8 mouse cellular contexts compared by ENCODE assay signal in the genomic region with DNA sequence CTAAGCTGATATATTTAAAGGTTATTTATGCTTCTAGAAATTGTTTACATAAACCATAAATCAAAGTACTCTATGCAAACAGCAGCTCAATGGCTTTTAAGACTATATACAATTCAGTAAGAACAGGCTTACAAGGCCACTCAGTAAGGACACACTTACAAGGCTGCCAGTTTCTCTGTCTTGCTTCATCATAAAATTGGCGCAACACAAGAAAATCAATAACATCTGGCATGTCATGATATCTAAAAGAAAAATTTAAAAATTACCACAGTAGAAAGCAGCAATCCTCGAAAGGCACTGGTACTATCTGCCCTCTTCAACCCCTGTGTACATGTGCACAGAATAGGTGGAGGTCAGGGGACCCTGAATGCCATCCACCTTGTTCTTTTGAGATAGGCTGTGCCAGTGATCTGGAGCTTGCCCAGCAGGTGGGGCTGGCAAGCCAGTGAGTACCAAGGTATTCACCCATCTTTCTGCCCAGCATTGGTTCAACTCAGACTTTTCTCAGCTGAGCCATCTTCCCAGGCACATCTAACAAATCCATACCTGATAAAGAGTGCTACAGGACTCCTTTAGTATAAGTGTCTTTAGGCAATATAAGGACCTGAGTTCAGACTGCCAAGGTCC. TPM values are rescaled to one million over a fixed set of nuclear protein-coding genes. Genes with fewer than 3 reads are reported as not detected.
A peak's percentile ranks its signal among the peaks of the same experiment; 100 is the strongest.
DNase-seq lines count a peak whose midpoint lies in the region; ATAC-seq and TF ChIP-seq lines count a peak whose summit lies in the region.

No protein-coding gene starts in this region.

- H3K27me3 ChIP-seq in midbrain, embryonic 14.5 days (ENCODE audit: control insufficient read depth, insufficient read depth, low read length), result no peaks in the 10 kb centered on the region
- H3K27me3 ChIP-seq in midbrain, embryonic 13.5 days, result no peaks in the 10 kb centered on the region
- H3K27me3 ChIP-seq in liver, postnatal 0 days (ENCODE audit: insufficient read depth, low read length), result no peaks in the 10 kb centered on the region

- no peak overlapping the region for H3K4me2 ChIP-seq in midbrain, embryonic 14.5 days (ENCODE audit: low read length)
- H3K4me2 ChIP-seq in midbrain, embryonic 13.5 days (replicated peaks), result no peak overlapping the region
- H3K4me2 ChIP-seq in liver, postnatal 0 days (ENCODE audit: low read depth, low read length), result no peak overlapping the region

- over 99% methylated on average over 2 of the region's 2 CpGs for WGBS in midbrain, embryonic 14.5 days
- WGBS in midbrain, embryonic 13.5 days, result 97% methylated on average over 2 of the region's 2 CpGs
- 73% methylated on average over 2 of the region's 2 CpGs for WGBS in liver, postnatal 0 days (ENCODE audit: insufficient replicate concordance)

- peak; percentile 54 for TF ChIP-seq CTCF in liver, postnatal 0 days (IDR thresholded peaks at IDR 0.05; ENCODE audit: low read depth)

- H3K9ac ChIP-seq in midbrain, embryonic 14.5 days (replicated peaks; ENCODE audit: low read length), result no peak overlapping the region
- H3K9ac ChIP-seq in midbrain, embryonic 13.5 days (replicated peaks), result no peak overlapping the region
- no peak overlapping the region for H3K9ac ChIP-seq in liver, postnatal 0 days (replicated peaks)

- H3K36me3 ChIP-seq in midbrain, embryonic 14.5 days (ENCODE audit: control insufficient read depth, insufficient read depth, low read length), result peaks cover 99% of the 10 kb centered on the region
- H3K36me3 ChIP-seq in midbrain, embryonic 13.5 days, result peaks cover 95% of the 10 kb centered on the region
- H3K36me3 ChIP-seq in liver, postnatal 0 days (replicated peaks; ENCODE audit: insufficient read depth, low read length), result peaks cover 77% of the 10 kb centered on the region

- H3K4me3 ChIP-seq in midbrain, embryonic 14.5 days (replicated peaks; ENCODE audit: low read depth, low read length), result no peak overlapping the region
- H3K4me3 ChIP-seq in midbrain, embryonic 13.5 days (replicated peaks), result no peak overlapping the region
- no peak overlapping the region for H3K4me3 ChIP-seq in liver, postnatal 0 days (ENCODE audit: low read depth, low read length)

- no peaks in the 10 kb centered on the region for H3K4me1 ChIP-seq in midbrain, embryonic 14.5 days (ENCODE audit: control insufficient read depth, insufficient read depth, low read length)
- H3K4me1 ChIP-seq in midbrain, embryonic 13.5 days (replicated peaks), result no peaks in the 10 kb centered on the region
- H3K4me1 ChIP-seq in liver, postnatal 0 days (ENCODE audit: insufficient read depth), result no peaks in the 10 kb centered on the region

- ATAC-seq in midbrain, embryonic 14.5 days (ENCODE audit: low FRiP score, low TSS enrichment), result no peak
- ATAC-seq in midbrain, embryonic 13.5 days, result no peak
- 0 out of 2 replicates have a peak, but pooled peaks have one; percentile 33 for ATAC-seq in liver, postnatal 0 days

- peak; percentile 33 to 40 for DNase-seq in cerebellum, postnatal 10 days
- DNase-seq in cerebellum, adult 9-10 months, result no peak
- DNase-seq in midbrain, embryonic 14.5 days, result peak; percentile 43
- peak; percentile 24 for DNase-seq in liver, postnatal 0 days
- DNase-seq in thymus, postnatal 36 days, result peak; percentile 36 to 38
- DNase-seq in neural tube, embryonic 10.5 days (ENCODE audit: extremely low spot score, low spot score), result no peak
- DNase-seq in left cerebral cortex, postnatal 36 days (ENCODE audit: low spot score in 2 of 2), result no peak

- H3K9me3 ChIP-seq in midbrain, embryonic 14.5 days (ENCODE audit: control insufficient read depth, low read length), result no peaks in the 10 kb centered on the region
- no peaks in the 10 kb centered on the region for H3K9me3 ChIP-seq in midbrain, embryonic 13.5 days
- no peaks in the 10 kb centered on the region for H3K9me3 ChIP-seq in liver, postnatal 0 days (ENCODE audit: low read length)

- intact Hi-C loops in left cerebral cortex, postnatal 36 days (cut with DNase I), result no loop called here

- TF ChIP-seq EP300 in liver, postnatal 0 days (IDR thresholded peaks at IDR 0.05; ENCODE audit: low read depth), result no peak

- H3K27ac ChIP-seq in midbrain, embryonic 14.5 days (replicated peaks; ENCODE audit: low read depth, low read length), result no peak overlapping the region
- H3K27ac ChIP-seq in midbrain, embryonic 13.5 days, result no peak overlapping the region
- H3K27ac ChIP-seq in liver, postnatal 0 days (ENCODE audit: low read depth), result no peak overlapping the region

RNA-seq across cellular contexts. Expression of gene Psmg1, which starts 39.8 kb away (rescaled TPM):
- polyA plus RNA-seq in midbrain, embryonic 14.5 days (2014; fragmentation: Nextera tagmentation; extraction: Ambion mirVana), result 59.8 and 62.4 TPM in 2 replicates
- 58.0 and 58.5 TPM in 2 replicates for polyA plus RNA-seq in midbrain, embryonic 13.5 days (2015; fragmentation: Nextera tagmentation; extraction: Ambion mirVana)
- 44.1 and 44.9 TPM in 2 replicates for polyA plus RNA-seq in liver, postnatal 0 days (2015; fragmentation: Nextera tagmentation; extraction: Ambion mirVana)
- 10 to 100 TPM; 14.5 to 15.3 TPM for total RNA-seq in left cerebral cortex, postnatal 36 days (2021)

RNA-seq across cellular contexts. Expression of gene Brwd1, which starts 51.7 kb away (rescaled TPM):
- 338 and 372 TPM in 2 replicates for polyA plus RNA-seq in midbrain, embryonic 14.5 days (2014; fragmentation: Nextera tagmentation; extraction: Ambion mirVana)
- polyA plus RNA-seq in midbrain, embryonic 13.5 days (2015; fragmentation: Nextera tagmentation; extraction: Ambion mirVana), result 287 and 303 TPM in 2 replicates
- 12.3 and 12.8 TPM in 2 replicates for polyA plus RNA-seq in liver, postnatal 0 days (2015; fragmentation: Nextera tagmentation; extraction: Ambion mirVana)
- 100 to 1,000 TPM; 127 to 154 TPM for total RNA-seq in left cerebral cortex, postnatal 36 days (2021)

Comparison
In these comparisons a context has a peak if more than half of its experiments do, and no peak if none do; other contexts are left out.
1. DNase-seq: peak in cerebellum, postnatal 10 days (2 of 2), midbrain, embryonic 14.5 days (single experiment), liver, postnatal 0 days (single experiment) and thymus, postnatal 36 days (2 of 2); none in cerebellum, adult 9-10 months (single experiment), neural tube, embryonic 10.5 days (single experiment) and left cerebral cortex, postnatal 36 days (0 of 2).
2. RNA of gene Brwd1, which starts 51.7 kb away (polyA plus RNA-seq): 338 to 372 TPM in midbrain, embryonic 14.5 days and 287 to 303 TPM in midbrain, embryonic 13.5 days; 12.3 to 12.8 TPM in liver, postnatal 0 days; every median in the first group is over 10 times any median in the second.